Mouse (Mus musculus): ENCODE measurements around the gene Rab27a.

Rab27a gene

GRCm38 (mm10) chr9:73044146-73045079 is at the start of gene Rab27a:
TSS of gene Rab27a (plus strand) at chr9:73044854.
- peak; percentile 49 to 67 for DNase-seq (ENCODE audit: low spot score in 2 of 2)

- DNase-seq (ENCODE audit: low spot score in 2 of 2), result no peak
These were observed 48.5 kb upstream of the Rab27a start for GRCm38 (mm10) chr9:72996167-72996566.

GRCm38 (mm10) chr9:72996806-72997205 is 47.8 kb upstream of the Rab27a start:
- no peak for DNase-seq (ENCODE audit: low spot score in 2 of 2)

- no peak for DNase-seq (ENCODE audit: low spot score in 2 of 2)
These were observed 44.2 kb upstream of the Rab27a start for GRCm38 (mm10) chr9:73000487-73000886.

- no peak for DNase-seq (ENCODE audit: low spot score in 2 of 2)
These were observed 43.2 kb upstream of the Rab27a start for GRCm38 (mm10) chr9:73001314-73002011.

GRCm38 (mm10) chr9:73002177-73002576 is 42.5 kb upstream of the Rab27a start:
- no peak for DNase-seq (ENCODE audit: low spot score in 2 of 2)

- DNase-seq (ENCODE audit: low spot score in 2 of 2), result no peak
These were observed 40.6 kb upstream of the Rab27a start for GRCm38 (mm10) chr9:73004076-73004475.

- no peak for DNase-seq (ENCODE audit: low spot score in 2 of 2)
These were observed 39.5 kb upstream of the Rab27a start for GRCm38 (mm10) chr9:73005106-73005505.

GRCm38 (mm10) chr9:73006175-73006574 is 38.5 kb upstream of the Rab27a start:
- no peak for DNase-seq (ENCODE audit: low spot score in 2 of 2)

GRCm38 (mm10) chr9:73008384-73008783 is 36.3 kb upstream of the Rab27a start:
- no peak for DNase-seq (ENCODE audit: low spot score in 2 of 2)

GRCm38 (mm10) chr9:73012629-73013028 is 32.0 kb upstream of the Rab27a start:
- no peak for DNase-seq (ENCODE audit: low spot score in 2 of 2)

GRCm38 (mm10) chr9:73014724-73015123 is 29.9 kb upstream of the Rab27a start:
- no peak for DNase-seq (ENCODE audit: low spot score in 2 of 2)

GRCm38 (mm10) chr9:73019841-73020240 is 24.8 kb upstream of the Rab27a start:
- no peak for DNase-seq (ENCODE audit: low spot score in 2 of 2)

GRCm38 (mm10) chr9:73020566-73021097 is 24.0 kb upstream of the Rab27a start:
- no peak for DNase-seq (ENCODE audit: low spot score in 2 of 2)

- DNase-seq (ENCODE audit: low spot score in 2 of 2), result no peak
These were observed 18.6 kb upstream of the Rab27a start for GRCm38 (mm10) chr9:73025818-73026636.

GRCm38 (mm10) chr9:73030443-73030842 is 14.2 kb upstream of the Rab27a start:
- DNase-seq (ENCODE audit: low spot score in 2 of 2), result no peak

GRCm38 (mm10) chr9:73031421-73031820 is 13.2 kb upstream of the Rab27a start:
- no peak for DNase-seq (ENCODE audit: low spot score in 2 of 2)

- DNase-seq (ENCODE audit: low spot score in 2 of 2), result no peak
These were observed 11.2 kb upstream of the Rab27a start for GRCm38 (mm10) chr9:73033406-73033805.

- DNase-seq (ENCODE audit: low spot score in 2 of 2), result peak; percentile 78 to 87
These were observed 5.3 kb upstream of the Rab27a start for GRCm38 (mm10) chr9:73039222-73039945.

GRCm38 (mm10) chr9:73040080-73040479 is 4.6 kb upstream of the Rab27a start, which contains the start of gene Pigb:
TSS of gene Pigb (minus strand) at chr9:73040378.
- no peak for DNase-seq (ENCODE audit: low spot score in 2 of 2)

- no peak for DNase-seq (ENCODE audit: low spot score in 2 of 2)
These were observed 550 bp downstream of the Rab27a start for GRCm38 (mm10) chr9:73045204-73045603.

Measured in frontal cortex, postnatal 14 days (tissue).